Mouse (Mus musculus): ENCODE results near the gene Cfap298.

GRCm38 (mm10) chr16:90891601-90892000 lies 43.3 kb downstream of the Cfap298 start:
- TF ChIP-seq CTCF (IDR thresholded peaks at IDR 0.05; ENCODE audit: low read depth) (no peak), EP300 (optimal IDR thresholded peaks at IDR 0.05) (no peak)

Measured in stomach, postnatal 0 days (tissue).